Mouse (Mus musculus) kidney, adult 2 months (tissue): Measurements from ENCODE around the gene Car9.

ENCODE experiments used
- CTCF ChIP-seq: fragments of 200-500 bp; conservative IDR thresholded peaks from 2 replicates; pipeline ENCODE4 v1.5.1; 2011; ENCODE audit warnings: low read depth, mild to moderate bottlenecking, control low read depth, low read length, moderate library complexity, mixed read lengths; ENCODE audit not compliant: insufficient read depth, insufficient read length
- POLR2A ChIP-seq: fragments of 200-500 bp; IDR thresholded peaks from one replicate; pipeline ENCODE4 v1.6.1; 2011; ENCODE audit warnings: low read depth, low read length, control low read depth

GRCm38 (mm10) chr4:43492101-43492820, 14.5 kb upstream of the Car9 start:
- TF ChIP-seq CTCF (no peak), POLR2A (no peak)
